Mouse (Mus musculus) cortical plate, adult 2 months (tissue): ENCODE measurements around the gene Pdgfb.

ENCODE experiments used
- CTCF ChIP-seq: fragments of 200-500 bp; IDR thresholded peaks from 2 replicates; pipeline ENCODE4 v1.5.1; 2011; ENCODE audit warnings: mild to moderate bottlenecking, control low read depth, low read length; ENCODE audit not compliant: insufficient read depth; ENCODE audit errors: extremely low read depth
- POLR2A ChIP-seq: fragments of 200-500 bp; IDR thresholded peaks from 2 replicates; pipeline ENCODE4 v1.6.1; 2011; ENCODE audit warnings: mild to moderate bottlenecking, low read length, control low read depth; ENCODE audit not compliant: insufficient read depth; ENCODE audit errors: extremely low read depth

DNA sequence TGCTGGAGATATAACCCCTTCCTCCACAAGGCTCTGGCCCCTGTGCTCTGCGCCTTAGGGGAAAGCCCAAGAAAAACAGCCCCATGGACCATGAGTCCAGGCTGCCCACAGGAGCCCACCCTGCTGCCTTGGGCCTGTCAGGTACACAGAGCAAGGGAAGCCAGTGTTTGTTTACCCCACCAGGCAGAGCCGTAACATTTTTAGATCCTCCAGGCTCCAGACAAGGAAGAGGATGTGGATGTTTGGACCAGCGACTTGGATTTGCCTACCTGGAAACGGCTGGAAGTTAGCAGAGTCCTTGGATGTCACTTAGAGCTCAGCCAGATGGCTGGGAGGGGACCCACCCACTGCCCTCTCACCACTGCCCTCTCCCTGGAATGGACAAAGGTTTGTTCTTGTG is 4.8 kb upstream of the Pdgfb start:
- no peak for TF ChIP-seq CTCF
- no peak for TF ChIP-seq POLR2A
